Mouse (Mus musculus) thymus, adult 2 months (tissue): ENCODE results near the gene G6pc2. TPM values are rescaled to one million over a fixed set of nuclear protein-coding genes. Genes with fewer than 3 reads are reported as not detected.

ENCODE experiments used
- DNase-seq: peaks from one replicate; pipeline ENCODE4 v3.0.0; 2021
- H3K27ac ChIP-seq: fragments of 200-500 bp; 2 replicates; pipeline ENCODE4 v1.5.1; 2012; ENCODE audit warnings: low read length, control low read depth; ENCODE audit not compliant: control insufficient read depth, insufficient read depth
- H3K27me3 ChIP-seq: fragments of 200-500 bp; 2 replicates; pipeline ENCODE4 v1.6.1; 2012; ENCODE audit warnings: mild to moderate bottlenecking, low read length, moderate library complexity, mixed read lengths; ENCODE audit not compliant: control insufficient read depth, insufficient read depth
- H3K36me3 ChIP-seq: fragments of 200-500 bp; 2 replicates; pipeline ENCODE4 v1.6.1; 2012; ENCODE audit warnings: mild to moderate bottlenecking, low read length, moderate library complexity; ENCODE audit not compliant: control insufficient read depth, insufficient read depth
- H3K4me1 ChIP-seq: fragments of 200-500 bp; replicated peaks from 2 replicates; pipeline ENCODE4 v1.6.1; 2012; ENCODE audit warnings: low read length; ENCODE audit not compliant: control insufficient read depth, insufficient read depth
- H3K4me3 ChIP-seq: fragments of 200-500 bp; 2 replicates; pipeline ENCODE4 v1.5.1; 2012; ENCODE audit warnings: mild to moderate bottlenecking, low read length, control low read depth, moderate library complexity; ENCODE audit not compliant: control insufficient read depth, insufficient read depth
- CTCF ChIP-seq: fragments of 200-500 bp; IDR thresholded peaks from 2 replicates; pipeline ENCODE4 v1.5.1; 2012; ENCODE audit warnings: mild to moderate bottlenecking, control low read depth, low read length, moderate library complexity, borderline replicate concordance; ENCODE audit not compliant: control insufficient read depth, poor library complexity, insufficient read depth; ENCODE audit errors: extremely low read depth
- POLR2A ChIP-seq: fragments of 200-500 bp; IDR thresholded peaks from 2 replicates; pipeline ENCODE4 v1.6.1; 2012; ENCODE audit warnings: mild to moderate bottlenecking, low read length, control low read depth, moderate library complexity; ENCODE audit not compliant: control insufficient read depth, poor library complexity, insufficient read depth; ENCODE audit errors: extremely low read depth
- WGBS: fragments of 180-500 bp; shearing (Covaris S2); methylation state at CpG from one replicate; pipeline ENCODE4 v1.1.7; 2018; 5-methylcytosine and 5-hydroxymethylcytosine counted together
- polyA plus RNA-seq: library from polyadenylated mRNA; depleted of rRNA; stranded (reverse); fragments of >200 nt; gene quantifications from 2 replicates; pipeline ENCODE4 v1.2.3, GENCODE M21; 2012

Gene G6pc2
- polyA plus RNA-seq, 1 experiment: not detected

GRCm38 (mm10) chr2:69230137-69230536, 19.3 kb downstream of the G6pc2 start:
- Histone ChIP-seq H3K27me3 (no peaks in the 10 kb centered on the region), H3K4me1 (no peaks in the 10 kb centered on the region), H3K27ac (no peak overlapping the region), H3K36me3 (no peaks in the 10 kb centered on the region), H3K4me3 (no peak overlapping the region)
- WGBS: 56% methylated on average over 2 of the region's 2 CpGs
- DNase-seq: no peak
- no peak for TF ChIP-seq POLR2A
- TF ChIP-seq CTCF: no peak

- Histone ChIP-seq H3K27me3 (no peaks in the 10 kb centered on the region), H3K36me3 (no peaks in the 10 kb centered on the region), H3K27ac (no peak overlapping the region), H3K4me3 (no peak overlapping the region), H3K4me1 (no peaks in the 10 kb centered on the region)
- no peak for TF ChIP-seq POLR2A
- no peak for TF ChIP-seq CTCF
- no peak for DNase-seq
These were observed 21.2 kb downstream of the G6pc2 start for GRCm38 (mm10) chr2:69232101-69232500.

- Histone ChIP-seq H3K4me3 (no peak overlapping the region), H3K36me3 (no peaks in the 10 kb centered on the region), H3K27me3 (no peaks in the 10 kb centered on the region), H3K4me1 (no peaks in the 10 kb centered on the region), H3K27ac (no peak overlapping the region)
- TF ChIP-seq POLR2A: no peak
- TF ChIP-seq CTCF: no peak
- DNase-seq: no peak
- 95% methylated on average over 5 of the region's 5 CpGs for WGBS
These were observed 24.3 kb downstream of the G6pc2 start for GRCm38 (mm10) chr2:69234976-69235678.

- TF ChIP-seq CTCF (no peak), POLR2A (no peak)
- H3K27ac ChIP-seq: no peak overlapping the region
- no peaks in the 10 kb centered on the region for H3K4me1 ChIP-seq
- H3K27me3 ChIP-seq: no peaks in the 10 kb centered on the region
- no peak for DNase-seq
- 95% methylated on average over 9 of the region's 9 CpGs for WGBS
- H3K36me3 ChIP-seq: no peaks in the 10 kb centered on the region
- no peak overlapping the region for H3K4me3 ChIP-seq
These were observed 28.4 kb downstream of the G6pc2 start for GRCm38 (mm10) chr2:69239315-69239714.

- Histone ChIP-seq H3K27me3 (no peaks in the 10 kb centered on the region), H3K36me3 (no peaks in the 10 kb centered on the region), H3K4me1 (no peaks in the 10 kb centered on the region), H3K4me3 (no peak overlapping the region), H3K27ac (no peak overlapping the region)
- DNase-seq: no peak
- no peak for TF ChIP-seq POLR2A
- TF ChIP-seq CTCF: no peak
- WGBS: 81% methylated on average over 2 of the region's 2 CpGs
These were observed 34.1 kb downstream of the G6pc2 start for GRCm38 (mm10) chr2:69244924-69245323.

- DNase-seq: no peak
- H3K27me3 ChIP-seq: no peaks in the 10 kb centered on the region
- TF ChIP-seq POLR2A (no peak), CTCF (no peak)
- no peaks in the 10 kb centered on the region for H3K36me3 ChIP-seq
- WGBS: 98% methylated on average over 1 of the region's 1 CpGs
- no peaks in the 10 kb centered on the region for H3K4me1 ChIP-seq
- no peak overlapping the region for H3K27ac ChIP-seq
- no peak overlapping the region for H3K4me3 ChIP-seq
These were observed 36.2 kb downstream of the G6pc2 start for GRCm38 (mm10) chr2:69247081-69247480.

GRCm38 (mm10) chr2:69248221-69248755, 37.4 kb downstream of the G6pc2 start:
- Histone ChIP-seq H3K36me3 (no peaks in the 10 kb centered on the region), H3K27ac (no peak overlapping the region), H3K4me3 (no peak overlapping the region), H3K4me1 (no peaks in the 10 kb centered on the region), H3K27me3 (no peaks in the 10 kb centered on the region)
- no peak for TF ChIP-seq POLR2A
- no peak for TF ChIP-seq CTCF
- no peak for DNase-seq
- 89% methylated on average over 16 of the region's 16 CpGs for WGBS
